Mouse (Mus musculus): ENCODE results near the gene Acap1. TPM values are rescaled to one million over a fixed set of nuclear protein-coding genes. Genes with fewer than 3 reads are reported as not detected.

Acap1 gene
- polyA plus RNA-seq, 1 experiment from 2014 or later, result 0.52 TPM

GRCm38 (mm10) chr11:69837952-69838713 is 57.2 kb downstream of the Acap1 start, which contains the start of gene Tmem256:
Gene Tmem256 (plus strand): TSS chr11:69838514.
- H3K4me1 ChIP-seq (replicated peaks), result peaks cover 41% of the 10 kb centered on the region
- H3K36me3 ChIP-seq, result peaks cover 2% of the 10 kb centered on the region; the same call in 1 of the 2 replicates
- H3K9me3 ChIP-seq, result no peaks in the 10 kb centered on the region
- peak within 1 kb of the TSS; percentile 91 for H3K4me3 ChIP-seq
- H3K4me2 ChIP-seq, result peak within 1 kb of the TSS; percentile 96
- peak within 1 kb of the TSS; percentile 97 for H3K9ac ChIP-seq
- H3K27me3 ChIP-seq, result no peaks in the 10 kb centered on the region
- peak; percentile 92 for ATAC-seq (ENCODE audit: low FRiP score, low read depth)
- under 1% methylated on average over 34 of the region's 34 CpGs for WGBS
- peak within 1 kb of the TSS; percentile 97 for H3K27ac ChIP-seq (replicated peaks)

DNA sequence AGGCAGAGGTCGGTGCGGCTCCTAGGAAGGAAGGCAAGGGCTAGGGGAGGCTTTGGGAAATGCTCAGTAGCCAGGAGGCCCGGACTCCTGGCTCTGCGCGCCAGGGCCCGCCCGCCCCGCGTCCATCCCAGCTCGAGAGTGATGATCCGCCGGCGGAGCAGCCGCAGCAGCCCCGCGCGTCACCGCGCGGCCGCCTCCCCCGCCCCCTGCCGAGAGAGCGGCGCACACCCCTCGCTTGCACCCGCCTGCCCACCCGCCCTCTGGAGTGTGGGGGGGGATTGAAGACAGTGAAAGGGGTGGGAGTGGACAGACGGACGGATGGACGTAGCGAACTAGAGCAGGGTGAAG is 57.8 kb downstream of the Acap1 start, which contains the start of gene Nlgn2:
Gene Nlgn2, minus strand, starts transcription at position 181 of the 348 bp plus-strand sequence.
- H3K27me3 ChIP-seq, result no peaks in the 10 kb centered on the region

DNA sequence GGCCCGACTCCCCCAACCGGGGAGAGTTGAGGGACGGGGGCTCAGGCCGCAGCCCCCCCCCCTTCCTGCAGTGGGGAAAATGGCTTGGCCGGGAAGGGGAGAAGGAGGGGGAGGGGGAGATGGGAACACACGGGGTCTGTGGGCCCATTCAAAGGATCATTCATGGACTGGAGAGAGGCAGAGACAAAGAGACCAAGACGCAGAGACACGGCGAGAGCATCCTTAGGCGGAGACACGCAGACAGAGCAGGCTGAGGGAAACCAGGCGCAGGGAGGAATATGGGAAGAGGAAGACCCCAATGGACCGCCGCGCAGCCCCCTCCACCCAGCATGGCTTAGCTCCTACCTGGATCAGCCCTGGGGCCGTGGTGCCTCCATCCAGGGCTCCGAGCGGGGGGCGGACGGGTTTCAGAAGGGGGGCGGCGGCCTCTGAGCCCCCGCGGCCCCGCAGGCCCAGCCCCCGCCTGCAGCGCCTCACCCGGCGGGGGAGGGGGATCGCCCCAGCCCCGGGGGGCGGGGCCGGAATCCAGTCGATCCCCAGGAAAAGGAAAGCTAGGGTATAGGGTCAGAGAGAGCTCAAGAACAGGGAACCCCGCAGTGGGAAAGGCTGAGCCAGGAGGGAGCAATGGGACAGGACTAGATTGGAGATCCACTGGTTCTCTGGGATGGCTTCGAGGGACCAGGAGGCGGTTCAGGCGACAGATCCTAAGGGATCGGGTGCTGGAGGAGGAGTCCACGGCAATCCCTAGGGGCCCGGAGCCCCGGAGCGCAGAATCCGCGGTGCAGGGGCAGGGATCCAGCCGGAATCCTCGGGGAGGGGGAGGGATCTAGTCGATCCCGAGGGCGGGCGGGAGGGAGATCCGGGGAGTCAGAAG is 58.4 kb downstream of the Acap1 start:
- ATAC-seq (ENCODE audit: low FRiP score, low read depth), result peak; percentile 9; the same call in 1 of the 2 replicates
- H3K4me1 ChIP-seq (replicated peaks), result peaks cover 41% of the 10 kb centered on the region
- WGBS, result under 1% methylated on average over 47 of the region's 52 CpGs

More for the DNA sequence above, 57.8 kb downstream of the Acap1 start, which contains the start of gene Nlgn2:
- WGBS, result under 1% methylated on average over 31 of the region's 32 CpGs
- peaks cover 8% of the 10 kb centered on the region for H3K36me3 ChIP-seq
- no peaks in the 10 kb centered on the region for H3K9me3 ChIP-seq
- peaks cover 41% of the 10 kb centered on the region for H3K4me1 ChIP-seq (replicated peaks)
- ATAC-seq (ENCODE audit: low FRiP score, low read depth), result no peak; the same call in 1 of the 2 replicates
- peak within 1 kb of the TSS; percentile 97 for H3K9ac ChIP-seq
- H3K27ac ChIP-seq (replicated peaks), result peak within 1 kb of the TSS; percentile 97
- peak within 1 kb of the TSS; percentile 91 for H3K4me3 ChIP-seq
- H3K4me2 ChIP-seq, result peak within 1 kb of the TSS; percentile 96

DNA sequence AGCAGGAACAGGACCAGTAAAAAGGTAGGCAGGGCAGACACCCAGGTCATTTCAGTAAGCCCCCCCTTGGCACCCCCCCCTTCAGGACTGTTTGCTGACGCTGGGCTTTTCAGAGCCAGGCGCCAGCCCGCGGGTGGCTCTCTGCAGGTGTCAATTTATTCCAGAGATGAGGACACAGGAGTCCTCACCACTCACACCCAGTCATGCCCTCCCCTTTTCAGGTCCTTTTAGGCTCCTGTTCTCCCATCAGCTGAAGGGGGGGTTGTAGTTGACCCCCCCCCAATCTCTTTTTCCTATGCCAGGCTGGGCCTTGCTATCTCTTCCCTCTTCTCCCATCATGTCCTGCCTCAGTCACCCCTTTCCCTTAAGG is 59.4 kb downstream of the Acap1 start:
- 2% methylated on average over 4 of the region's 4 CpGs for WGBS
- no peak for ATAC-seq (ENCODE audit: low FRiP score, low read depth)
- H3K4me3 ChIP-seq, result peak overlapping the region; percentile 91
- no peaks in the 10 kb centered on the region for H3K9me3 ChIP-seq
- H3K36me3 ChIP-seq, result peaks cover 15% of the 10 kb centered on the region
- no peaks in the 10 kb centered on the region for H3K27me3 ChIP-seq
- H3K4me1 ChIP-seq (replicated peaks), result peaks cover 41% of the 10 kb centered on the region
- peak overlapping the region; percentile 96 for H3K4me2 ChIP-seq
- H3K9ac ChIP-seq, result peak overlapping the region; percentile 97
- peak overlapping the region; percentile 97 for H3K27ac ChIP-seq (replicated peaks)

More for the DNA sequence above, 58.4 kb downstream of the Acap1 start:
- Histone ChIP-seq H3K9me3 (no peaks in the 10 kb centered on the region), H3K9ac (peak overlapping the region; percentile 97), H3K4me2 (peak overlapping the region; percentile 96), H3K27me3 (no peaks in the 10 kb centered on the region), H3K36me3 (peaks cover 14% of the 10 kb centered on the region), H3K4me3 (peak overlapping the region; percentile 91), H3K27ac (replicated peaks) (peak overlapping the region; percentile 97)

DNA sequence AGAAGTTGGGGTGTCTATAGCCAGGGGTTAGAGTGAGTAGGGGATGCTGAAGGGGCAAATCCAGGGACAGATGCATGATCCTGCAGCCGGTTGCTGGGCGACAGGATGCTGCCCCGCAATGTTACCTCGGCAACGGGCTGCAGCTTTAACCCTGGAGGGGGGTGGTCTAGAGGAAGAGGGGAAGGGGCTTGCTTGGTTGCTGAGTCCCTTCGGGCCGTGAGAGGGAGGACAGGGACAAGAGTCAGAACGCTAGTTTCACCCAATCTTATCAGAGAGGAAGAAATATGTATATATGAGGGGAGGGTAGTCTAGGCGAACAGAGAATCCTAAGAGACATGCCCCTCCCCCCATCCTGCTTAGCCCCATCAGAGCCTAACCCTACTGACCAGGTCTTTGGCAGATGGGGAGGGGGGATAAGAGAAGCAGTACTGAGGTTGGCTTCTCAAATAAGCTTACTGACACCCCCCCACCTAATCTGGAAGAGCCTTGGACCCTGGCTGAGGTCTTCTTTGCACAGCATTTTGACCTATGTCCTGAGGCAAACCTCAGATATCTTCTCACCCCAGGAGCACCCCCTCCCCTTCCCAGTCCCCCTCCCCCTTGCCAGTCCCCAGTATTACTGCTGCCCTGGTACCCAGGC is 59.9 kb downstream of the Acap1 start:
- ATAC-seq (ENCODE audit: low FRiP score, low read depth), result no peak
- Histone ChIP-seq H3K4me3 (peak overlapping the region; percentile 91), H3K27ac (replicated peaks) (peak overlapping the region; percentile 97), H3K9ac (peak overlapping the region; percentile 97), H3K36me3 (peaks cover 15% of the 10 kb centered on the region), H3K27me3 (no peaks in the 10 kb centered on the region), H3K4me1 (replicated peaks) (peaks cover 41% of the 10 kb centered on the region), H3K4me2 (peak overlapping the region; percentile 96), H3K9me3 (no peaks in the 10 kb centered on the region)
- WGBS, result 3% methylated on average over 9 of the region's 9 CpGs

- peak overlapping the region; percentile 97 for H3K9ac ChIP-seq
- peak overlapping the region; percentile 6; the same call in 1 of the 2 replicates for H3K27ac ChIP-seq (replicated peaks)
- H3K27me3 ChIP-seq, result no peaks in the 10 kb centered on the region
- peak overlapping the region; percentile 96 for H3K4me2 ChIP-seq
- peak overlapping the region; percentile 91 for H3K4me3 ChIP-seq
- no peak for ATAC-seq (ENCODE audit: low FRiP score, low read depth)
- WGBS, result 6% methylated on average over 39 of the region's 48 CpGs
- H3K36me3 ChIP-seq, result peaks cover 20% of the 10 kb centered on the region
- H3K4me1 ChIP-seq (replicated peaks), result peaks cover 40% of the 10 kb centered on the region
- no peaks in the 10 kb centered on the region for H3K9me3 ChIP-seq
Observed at GRCm38 (mm10) chr11:69834001-69834549, 61.3 kb downstream of the Acap1 start.

GRCm38 (mm10) chr11:69833554-69833953 is 61.8 kb downstream of the Acap1 start:
- Histone ChIP-seq H3K27ac (replicated peaks) (peak overlapping the region; percentile 6; the same call in 1 of the 2 replicates), H3K9me3 (no peaks in the 10 kb centered on the region), H3K4me3 (peak overlapping the region; percentile 91), H3K36me3 (peaks cover 24% of the 10 kb centered on the region), H3K9ac (peak overlapping the region; percentile 97), H3K27me3 (no peaks in the 10 kb centered on the region), H3K4me2 (peak overlapping the region; percentile 96), H3K4me1 (replicated peaks) (peaks cover 39% of the 10 kb centered on the region)
- no peak for ATAC-seq (ENCODE audit: low FRiP score, low read depth)
- 50% methylated on average over 8 of the region's 8 CpGs for WGBS

Small RNA genes lying within 50 kb of the gene (microRNA-seq; reads per million reads assigned to microRNA genes)
- gene Mir6924, result not detected

Other genes starting within 250 kb of the Acap1 start
- not detected in 2 replicates for gene Sox15, start 240.2 kb downstream of the Acap1 start, polyA plus RNA-seq (2015; fragmentation: Nextera tagmentation; extraction: Ambion mirVana)
- gene Mpdu1, start 232.9 kb downstream of the Acap1 start, polyA plus RNA-seq (2015; fragmentation: Nextera tagmentation; extraction: Ambion mirVana), result 101 and 108 TPM in 2 replicates
- gene Cd68, start 229.4 kb downstream of the Acap1 start, polyA plus RNA-seq (2015; fragmentation: Nextera tagmentation; extraction: Ambion mirVana), result 10.3 and 12.2 TPM in 2 replicates
- gene Eif4a1, start 223.1 kb downstream of the Acap1 start, polyA plus RNA-seq (2015; fragmentation: Nextera tagmentation; extraction: Ambion mirVana), result 476 and 491 TPM in 2 replicates
- 101 and 103 TPM in 2 replicates for gene Senp3, start 213.5 kb downstream of the Acap1 start, polyA plus RNA-seq (2015; fragmentation: Nextera tagmentation; extraction: Ambion mirVana)
- gene Tnfsf13, start 209.8 kb downstream of the Acap1 start, polyA plus RNA-seq (2015; fragmentation: Nextera tagmentation; extraction: Ambion mirVana), result 0.61 and 0.76 TPM in 2 replicates
- 3.5 and 5.0 TPM in 2 replicates for gene Tnfsf12, start 199.7 kb downstream of the Acap1 start, polyA plus RNA-seq (2015; fragmentation: Nextera tagmentation; extraction: Ambion mirVana)
- gene Tnfsfm13, start 199.4 kb downstream of the Acap1 start, polyA plus RNA-seq (2015; fragmentation: Nextera tagmentation; extraction: Ambion mirVana), result 1.2 and 1.9 TPM in 2 replicates
- 15.6 and 16.6 TPM in 2 replicates for gene Polr2a, start 136.9 kb downstream of the Acap1 start, polyA plus RNA-seq (2015; fragmentation: Nextera tagmentation; extraction: Ambion mirVana)
- 0.51 and 0.66 TPM in 2 replicates for gene Slc35g3, start 133.6 kb downstream of the Acap1 start, polyA plus RNA-seq (2015; fragmentation: Nextera tagmentation; extraction: Ambion mirVana)
- 5.2 and 5.3 TPM in 2 replicates for gene Zbtb4, start 129.6 kb downstream of the Acap1 start, polyA plus RNA-seq (2015; fragmentation: Nextera tagmentation; extraction: Ambion mirVana)
- 1.2 and 2.2 TPM in 2 replicates for gene Chrnb1, start 99.6 kb downstream of the Acap1 start, polyA plus RNA-seq (2015; fragmentation: Nextera tagmentation; extraction: Ambion mirVana)
- 5.7 and 7.1 TPM in 2 replicates for gene Fgf11, start 93.7 kb downstream of the Acap1 start, polyA plus RNA-seq (2015; fragmentation: Nextera tagmentation; extraction: Ambion mirVana)
- 1.1 and 2.0 TPM in 2 replicates for gene Tmem102, start 89.9 kb downstream of the Acap1 start, polyA plus RNA-seq (2015; fragmentation: Nextera tagmentation; extraction: Ambion mirVana)
- gene Gm39566, start 80.2 kb downstream of the Acap1 start, polyA plus RNA-seq (2015; fragmentation: Nextera tagmentation; extraction: Ambion mirVana), result not detected in 2 replicates
- not detected in 2 replicates for gene Spem2, start 77.1 kb downstream of the Acap1 start, polyA plus RNA-seq (2015; fragmentation: Nextera tagmentation; extraction: Ambion mirVana)
- gene Spem1, start 73.4 kb downstream of the Acap1 start, polyA plus RNA-seq (2015; fragmentation: Nextera tagmentation; extraction: Ambion mirVana), result 0.21 and 0.34 TPM in 2 replicates
- gene Nlgn2, start 57.8 kb downstream of the Acap1 start, polyA plus RNA-seq (2015; fragmentation: Nextera tagmentation; extraction: Ambion mirVana), result 20.9 and 21.0 TPM in 2 replicates
- gene Tmem256, start 57.0 kb downstream of the Acap1 start, polyA plus RNA-seq (2015; fragmentation: Nextera tagmentation; extraction: Ambion mirVana), result 375 and 391 TPM in 2 replicates
- gene Plscr3, start 49.2 kb downstream of the Acap1 start, polyA plus RNA-seq (2015; fragmentation: Nextera tagmentation; extraction: Ambion mirVana), result 46.0 and 47.5 TPM in 2 replicates
- 0.10 and 0.12 TPM in 2 replicates for gene Tnk1, start 36.8 kb downstream of the Acap1 start, polyA plus RNA-seq (2015; fragmentation: Nextera tagmentation; extraction: Ambion mirVana)
- gene Tmem95, start 17.5 kb downstream of the Acap1 start, polyA plus RNA-seq (2015; fragmentation: Nextera tagmentation; extraction: Ambion mirVana), result not detected in 2 replicates
- 2.0 and 2.4 TPM in 2 replicates for gene Kctd11, start 14.1 kb downstream of the Acap1 start, polyA plus RNA-seq (2015; fragmentation: Nextera tagmentation; extraction: Ambion mirVana)
- 8.8 TPM in 2 replicates for gene 2810408A11Rik, start 5.4 kb upstream of the Acap1 start, polyA plus RNA-seq (2015; fragmentation: Nextera tagmentation; extraction: Ambion mirVana)
- 16.6 and 19.9 TPM in 2 replicates for gene Neurl4, start 5.5 kb upstream of the Acap1 start, polyA plus RNA-seq (2015; fragmentation: Nextera tagmentation; extraction: Ambion mirVana)
- gene Gps2, start 18.3 kb upstream of the Acap1 start, polyA plus RNA-seq (2015; fragmentation: Nextera tagmentation; extraction: Ambion mirVana), result 68.4 and 69.9 TPM in 2 replicates
- gene Eif5a, start 26.4 kb upstream of the Acap1 start, polyA plus RNA-seq (2015; fragmentation: Nextera tagmentation; extraction: Ambion mirVana), result 1,083 and 1,119 TPM in 2 replicates
- 6.7 and 6.8 TPM in 2 replicates for gene Ybx2, start 40.3 kb upstream of the Acap1 start, polyA plus RNA-seq (2015; fragmentation: Nextera tagmentation; extraction: Ambion mirVana)
- gene Slc2a4, start 52.6 kb upstream of the Acap1 start, polyA plus RNA-seq (2015; fragmentation: Nextera tagmentation; extraction: Ambion mirVana), result 3.4 and 4.1 TPM in 2 replicates
- 0.34 and 1.0 TPM in 2 replicates for gene Cldn7, start 69.2 kb upstream of the Acap1 start, polyA plus RNA-seq (2015; fragmentation: Nextera tagmentation; extraction: Ambion mirVana)
- gene Ctdnep1, start 85.6 kb upstream of the Acap1 start, polyA plus RNA-seq (2015; fragmentation: Nextera tagmentation; extraction: Ambion mirVana), result 23.5 and 27.1 TPM in 2 replicates
- gene Elp5, start 87.0 kb upstream of the Acap1 start, polyA plus RNA-seq (2015; fragmentation: Nextera tagmentation; extraction: Ambion mirVana), result 163 and 174 TPM in 2 replicates
- 561 and 571 TPM in 2 replicates for gene Gabarap, start 95.6 kb upstream of the Acap1 start, polyA plus RNA-seq (2015; fragmentation: Nextera tagmentation; extraction: Ambion mirVana)
- gene Phf23, start 100.2 kb upstream of the Acap1 start, polyA plus RNA-seq (2015; fragmentation: Nextera tagmentation; extraction: Ambion mirVana), result 56.1 and 62.2 TPM in 2 replicates
- gene Dvl2, start 105.1 kb upstream of the Acap1 start, polyA plus RNA-seq (2015; fragmentation: Nextera tagmentation; extraction: Ambion mirVana), result 26.4 and 28.7 TPM in 2 replicates
- gene Acadvl, start 119.9 kb upstream of the Acap1 start, polyA plus RNA-seq (2015; fragmentation: Nextera tagmentation; extraction: Ambion mirVana), result 58.0 and 62.2 TPM in 2 replicates
- 23.8 and 24.1 TPM in 2 replicates for gene Dlg4, start 121.4 kb upstream of the Acap1 start, polyA plus RNA-seq (2015; fragmentation: Nextera tagmentation; extraction: Ambion mirVana)
- 2.8 and 4.7 TPM in 2 replicates for gene Asgr1, start 158.5 kb upstream of the Acap1 start, polyA plus RNA-seq (2015; fragmentation: Nextera tagmentation; extraction: Ambion mirVana)
- not detected in 2 replicates for gene Asgr2, start 197.1 kb upstream of the Acap1 start, polyA plus RNA-seq (2015; fragmentation: Nextera tagmentation; extraction: Ambion mirVana)
- 1.4 and 1.6 TPM in 2 replicates for gene Mgl2, start 234.8 kb upstream of the Acap1 start, polyA plus RNA-seq (2015; fragmentation: Nextera tagmentation; extraction: Ambion mirVana)

Measured in hindbrain, embryonic 15.5 days (tissue).